Mouse (Mus musculus) neural tube, embryonic 12.5 days (tissue): ENCODE results near the gene Cbl. TPM values are rescaled to one million over a fixed set of nuclear protein-coding genes. Genes with fewer than 3 reads are reported as not detected.
"Not testable (repeated sequence)": the region's sequence is repeated elsewhere in the genome, so short reads cannot be mapped to it uniquely, and the experiment has no call there.

Experiments used
- ATAC-seq: fragments of 200-750 bp; cut with Nextera tagmentation; 2 replicates; pipeline ENCODE4 v1.8.0; 2017; ENCODE audit warnings: low read depth, mild to moderate bottlenecking, moderate TSS enrichment, moderate library complexity; ENCODE audit not compliant: low FRiP score
- H3K27ac ChIP-seq: fragments of 300-500 bp; sonication (generic); 2 replicates; pipeline ENCODE4 v1.5.1; 2016
- H3K27me3 ChIP-seq: fragments of 300-500 bp; sonication (generic); replicated peaks from 2 replicates; pipeline ENCODE4 v1.6.1; 2016; ENCODE audit warnings: mild to moderate bottlenecking
- H3K36me3 ChIP-seq: fragments of 300-500 bp; sonication (generic); 2 replicates; pipeline ENCODE4 v1.6.1; 2016; ENCODE audit warnings: mild to moderate bottlenecking
- H3K4me1 ChIP-seq: fragments of 300-500 bp; sonication (generic); 2 replicates; pipeline ENCODE4 v1.6.1; 2016
- H3K4me2 ChIP-seq: fragments of 300-500 bp; sonication (generic); replicated peaks from 2 replicates; pipeline ENCODE4 v1.6.1; 2016; ENCODE audit warnings: mild to moderate bottlenecking
- H3K4me3 ChIP-seq: fragments of 300-500 bp; sonication (generic); 2 replicates; pipeline ENCODE4 v1.5.1; 2016
- H3K9ac ChIP-seq: fragments of 300-500 bp; sonication (generic); 2 replicates; pipeline ENCODE4 v1.6.1; 2016; ENCODE audit warnings: mild to moderate bottlenecking
- H3K9me3 ChIP-seq: fragments of 300-500 bp; sonication (generic); 2 replicates; pipeline ENCODE4 v1.6.1; 2016; ENCODE audit warnings: mild to moderate bottlenecking
- WGBS: fragments of 180-500 bp; shearing (Covaris S2); methylation state at CpG from one replicate; pipeline ENCODE4 v1.1.7; 2016; 5-methylcytosine and 5-hydroxymethylcytosine counted together
- polyA plus RNA-seq: library from polyadenylated mRNA; unstranded; fragments of >200 nt; fragmentation: Nextera tagmentation; extraction: Ambion mirVana; gene quantifications from 2 replicates; pipeline ENCODE4 v1.2.1, GENCODE M21; 2016

The Cbl gene
- polyA plus RNA-seq, 1 experiment from 2014 or later = 22.1 TPM

GRCm38 (mm10) chr9:44125026-44125425 lies 108.8 kb downstream of the Cbl start:
- Histone ChIP-seq H3K27me3 (no peaks in the 10 kb centered on the region), H3K27ac (no peak overlapping the region), H3K4me2 (no peak overlapping the region), H3K9ac (no peak overlapping the region), H3K9me3 (no peaks in the 10 kb centered on the region), H3K4me1 (peaks cover 11% of the 10 kb centered on the region), H3K36me3 (no peaks in the 10 kb centered on the region), H3K4me3 (no peak overlapping the region)
- ATAC-seq = no peak
- 54% methylated on average over 5 of the region's 5 CpGs for WGBS

GRCm38 (mm10) chr9:44124317-44124716 lies 109.5 kb downstream of the Cbl start:
- H3K27ac ChIP-seq = no peak overlapping the region
- H3K9me3 ChIP-seq = no peaks in the 10 kb centered on the region
- H3K9ac ChIP-seq = no peak overlapping the region
- H3K4me2 ChIP-seq = no peak overlapping the region
- ATAC-seq = no peak
- peaks cover 5% of the 10 kb centered on the region; the same call in 1 of the 2 replicates for H3K4me1 ChIP-seq
- no peaks in the 10 kb centered on the region for H3K36me3 ChIP-seq
- no peaks in the 10 kb centered on the region for H3K27me3 ChIP-seq
- 76% methylated on average over 6 of the region's 6 CpGs for WGBS
- no peak overlapping the region for H3K4me3 ChIP-seq

- H3K4me3 ChIP-seq = no peak overlapping the region
- no peak for ATAC-seq
- H3K9ac ChIP-seq = no peak overlapping the region
- no peaks in the 10 kb centered on the region for H3K36me3 ChIP-seq
- no peaks in the 10 kb centered on the region for H3K4me1 ChIP-seq
- H3K9me3 ChIP-seq = no peaks in the 10 kb centered on the region
- no peak overlapping the region for H3K27ac ChIP-seq
- no peaks in the 10 kb centered on the region for H3K27me3 ChIP-seq
- no peak overlapping the region for H3K4me2 ChIP-seq
- WGBS = 81% methylated on average over 8 of the region's 8 CpGs
These were observed 113.8 kb downstream of the Cbl start for GRCm38 (mm10) chr9:44119948-44120465.

GRCm38 (mm10) chr9:44119011-44119410 lies 114.8 kb downstream of the Cbl start:
- Histone ChIP-seq H3K27me3 (no peaks in the 10 kb centered on the region), H3K4me1 (no peaks in the 10 kb centered on the region), H3K9me3 (no peaks in the 10 kb centered on the region), H3K36me3 (no peaks in the 10 kb centered on the region), H3K4me2 (no peak overlapping the region), H3K9ac (no peak overlapping the region), H3K4me3 (no peak overlapping the region), H3K27ac (no peak overlapping the region)
- 54% methylated on average over 5 of the region's 5 CpGs for WGBS
- no peak for ATAC-seq

GRCm38 (mm10) chr9:44116182-44116581 lies 117.7 kb downstream of the Cbl start:
- WGBS = 85% methylated on average over 4 of the region's 4 CpGs
- Histone ChIP-seq H3K4me2 (no peak overlapping the region), H3K27me3 (no peaks in the 10 kb centered on the region), H3K9ac (no peak overlapping the region), H3K4me3 (no peak overlapping the region), H3K36me3 (no peaks in the 10 kb centered on the region), H3K4me1 (0 out of 2 replicates have a peak, but pooled peaks cover 5% of the 10 kb centered on the region), H3K9me3 (no peaks in the 10 kb centered on the region), H3K27ac (no peak overlapping the region)
- no peak for ATAC-seq

GRCm38 (mm10) chr9:44115599-44115998 lies 118.2 kb downstream of the Cbl start:
- Histone ChIP-seq H3K4me2 (no peak overlapping the region), H3K4me3 (no peak overlapping the region), H3K27ac (no peak overlapping the region), H3K4me1 (peaks cover 6% of the 10 kb centered on the region; the same call in 1 of the 2 replicates), H3K9ac (no peak overlapping the region), H3K27me3 (no peaks in the 10 kb centered on the region), H3K36me3 (no peaks in the 10 kb centered on the region), H3K9me3 (no peaks in the 10 kb centered on the region)
- 94% methylated on average over 9 of the region's 9 CpGs for WGBS
- ATAC-seq = no peak

- Histone ChIP-seq H3K9me3 (no peaks in the 10 kb centered on the region), H3K4me1 (peaks cover 17% of the 10 kb centered on the region), H3K27me3 (no peaks in the 10 kb centered on the region), H3K4me2 (no peak overlapping the region), H3K36me3 (peaks cover 5% of the 10 kb centered on the region; the same call in 1 of the 2 replicates), H3K27ac (no peak overlapping the region), H3K9ac (no peak overlapping the region), H3K4me3 (no peak overlapping the region)
- ATAC-seq = no peak
- WGBS = 86% methylated on average over 2 of the region's 2 CpGs
These were observed 119.4 kb downstream of the Cbl start for GRCm38 (mm10) chr9:44114453-44114852.

GRCm38 (mm10) chr9:44113105-44113789 lies 120.6 kb downstream of the Cbl start, which contains the start of the genes Gm49380 and Rnf26:
Gene Gm49380, minus strand, starts transcription at chr9:44113500.
Gene Rnf26, minus strand, starts transcription at chr9:44113517.
- Histone ChIP-seq H3K4me1 (peaks cover 28% of the 10 kb centered on the region), H3K4me3 (peak within 1 kb of the TSS; percentile 92), H3K27me3 (no peaks in the 10 kb centered on the region), H3K4me2 (peak within 1 kb of the TSS; percentile 61), H3K9me3 (no peaks in the 10 kb centered on the region), H3K27ac (no peak within 1 kb of the TSS), H3K36me3 (peaks cover 5% of the 10 kb centered on the region; the same call in 1 of the 2 replicates), H3K9ac (peak within 1 kb of the TSS; percentile 86)
- under 1% methylated on average over 48 of the region's 51 CpGs for WGBS
- peak; percentile 94 for ATAC-seq

- Histone ChIP-seq H3K4me1 (peaks cover 41% of the 10 kb centered on the region), H3K4me2 (peak overlapping the region; percentile 61)
- not testable (repeated sequence) for H3K27me3 ChIP-seq, H3K36me3 ChIP-seq, H3K27ac ChIP-seq, H3K9me3 ChIP-seq, ATAC-seq, H3K4me3 ChIP-seq, H3K9ac ChIP-seq
- 72% methylated on average over 10 of the region's 12 CpGs for WGBS
These were observed 121.9 kb downstream of the Cbl start for GRCm38 (mm10) chr9:44111909-44112308.

- 31% methylated on average over 9 of the region's 9 CpGs for WGBS
- ATAC-seq = no peak
- no peaks in the 10 kb centered on the region for H3K9me3 ChIP-seq
- no peak overlapping the region for H3K4me3 ChIP-seq
- peak overlapping the region; percentile 46 for H3K4me2 ChIP-seq
- peaks cover 46% of the 10 kb centered on the region for H3K4me1 ChIP-seq
- peaks cover 13% of the 10 kb centered on the region for H3K36me3 ChIP-seq
- H3K9ac ChIP-seq = no peak overlapping the region
- H3K27me3 ChIP-seq = no peaks in the 10 kb centered on the region
- H3K27ac ChIP-seq = no peak overlapping the region
These were observed 124.3 kb downstream of the Cbl start for GRCm38 (mm10) chr9:44109360-44110095.

GRCm38 (mm10) chr9:44108269-44109055 lies 125.4 kb downstream of the Cbl start:
- Histone ChIP-seq H3K4me1 (peaks cover 46% of the 10 kb centered on the region), H3K9ac (no peak overlapping the region), H3K36me3 (peaks cover 18% of the 10 kb centered on the region), H3K9me3 (no peaks in the 10 kb centered on the region), H3K4me2 (peak overlapping the region; percentile 44), H3K4me3 (no peak overlapping the region), H3K27ac (no peak overlapping the region), H3K27me3 (no peaks in the 10 kb centered on the region)
- WGBS = 81% methylated on average over 31 of the region's 31 CpGs
- no peak for ATAC-seq
